Mouse (Mus musculus) skeletal muscle tissue, adult 2 months (tissue): ENCODE measurements around the gene Cog2.
A peak's percentile ranks its signal among the peaks of the same experiment; 100 is the strongest.

Experiments used
- DNase-seq: peaks from one replicate; pipeline ENCODE4 v3.0.0-alpha.2; 2012; ENCODE audit warnings: low read depth, low spot score

The Cog2 gene

GRCm38 (mm10) chr8:124569593-124569992 lies 49.0 kb downstream of the Cog2 start, which contains the start of gene Agt:
TSS of gene Agt (minus strand) at chr8:124569706.
- peak; percentile 94 for DNase-seq

DNA sequence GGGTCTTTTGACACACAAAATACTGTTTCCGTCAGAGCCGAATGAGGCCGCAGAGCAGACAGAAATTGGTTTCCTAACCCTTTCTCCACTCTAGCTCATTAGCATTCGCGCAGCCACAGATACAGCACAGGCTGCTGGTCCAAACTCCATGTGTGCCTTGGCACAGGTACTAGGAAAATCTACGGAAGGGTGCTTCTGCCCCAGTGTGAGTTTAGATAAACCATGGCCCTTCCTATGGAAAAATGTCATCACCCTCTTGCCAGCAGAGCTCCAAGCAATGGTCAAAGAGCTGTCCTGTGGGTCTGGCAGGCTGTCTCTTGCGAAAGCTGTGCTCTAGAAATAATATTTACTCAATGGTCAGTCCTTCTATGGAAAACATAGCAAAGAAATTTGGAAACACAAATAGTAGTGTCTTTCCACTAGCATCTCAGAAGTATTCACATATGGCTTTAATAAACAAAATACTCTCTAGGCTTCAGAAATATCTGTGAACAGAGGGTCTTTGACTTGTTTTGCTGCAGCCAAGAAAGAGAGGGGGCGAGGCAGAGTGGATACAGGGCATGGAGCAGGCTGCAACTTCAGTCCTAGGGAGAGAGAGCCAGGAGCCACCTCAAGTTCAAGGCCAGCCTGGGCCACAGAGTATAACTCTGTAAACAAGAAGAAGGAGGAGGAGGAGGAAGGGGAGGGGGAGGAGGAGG lies 51.3 kb downstream of the Cog2 start:
- DNase-seq: no peak

DNA sequence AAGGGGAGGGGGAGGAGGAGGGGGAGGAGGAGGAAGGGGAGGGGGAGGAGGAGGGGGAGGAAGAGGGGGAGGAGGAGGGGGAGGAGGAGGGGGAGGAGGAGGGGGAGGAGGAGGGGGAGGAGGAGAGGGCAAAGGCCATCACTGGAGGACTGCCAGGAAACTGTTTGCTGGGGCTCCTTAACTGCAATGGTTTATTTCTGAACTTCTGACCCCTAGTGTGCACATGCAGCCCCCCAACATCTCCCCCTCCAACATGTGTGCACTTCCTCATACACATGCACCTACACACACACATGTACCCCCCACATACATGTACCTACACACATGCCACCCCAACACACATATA lies 51.8 kb downstream of the Cog2 start:
- DNase-seq: no peak

DNA sequence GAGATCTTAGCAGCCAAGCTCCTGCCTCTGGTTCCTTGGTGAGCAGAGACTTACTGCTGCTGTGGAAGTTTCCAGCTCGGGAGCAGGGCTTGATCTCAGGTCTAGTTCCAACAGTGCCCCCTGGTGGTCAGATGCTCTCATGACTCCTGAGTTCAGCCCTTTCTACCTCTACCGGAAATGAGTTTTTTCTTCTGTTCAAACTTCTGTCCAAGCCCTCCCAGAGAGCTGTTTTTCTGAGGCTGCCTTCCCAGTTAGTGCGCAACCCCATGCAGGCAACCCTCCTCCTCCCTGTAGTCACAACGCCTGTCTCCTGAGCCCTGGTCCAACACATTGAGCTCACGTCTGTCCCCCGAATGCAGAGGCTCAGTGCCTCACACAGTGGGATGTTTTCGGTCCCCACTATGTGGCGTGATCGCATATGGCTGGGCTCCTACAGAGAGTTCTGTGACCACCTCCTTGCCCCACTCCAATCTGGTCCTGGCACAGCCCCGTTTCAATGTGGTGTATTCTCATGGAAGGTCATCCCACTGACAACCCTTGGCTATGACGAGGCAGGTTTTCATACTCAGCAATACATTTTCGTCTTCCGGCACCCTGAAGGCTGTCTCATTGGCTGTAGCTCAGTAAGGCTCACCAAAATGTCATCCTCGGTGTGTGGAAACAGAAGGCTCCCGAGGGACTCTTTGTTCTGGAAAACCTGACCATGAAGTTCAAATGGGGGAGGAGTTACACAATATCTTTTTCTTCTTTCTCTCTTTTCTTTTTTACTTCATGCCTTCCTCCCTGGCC lies 53.2 kb downstream of the Cog2 start:
- peak; percentile 84 for DNase-seq

DNA sequence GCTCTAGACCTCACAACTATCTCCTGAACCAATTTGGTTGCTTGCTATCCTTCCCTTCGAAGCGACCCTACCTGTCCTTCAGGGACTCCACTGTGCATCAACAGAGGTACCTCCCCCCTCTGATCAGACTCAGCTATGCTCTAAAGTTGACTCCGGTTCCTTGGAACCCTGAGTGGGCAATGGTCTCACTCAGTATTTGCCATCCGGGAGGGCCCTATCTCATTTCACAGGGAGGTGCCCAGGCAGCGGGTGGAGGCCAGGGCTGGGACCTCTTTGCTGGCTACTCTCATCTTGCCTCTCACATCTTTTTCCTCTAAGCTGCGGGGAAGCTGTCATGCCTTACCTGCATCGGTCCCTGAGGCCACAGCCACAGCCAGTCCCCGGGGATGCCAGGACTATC lies 55.2 kb downstream of the Cog2 start, which contains the start of gene Capn9:
Gene Capn9, plus strand, starts transcription at position 301 of the 400 bp plus-strand sequence.
- DNase-seq: no peak

- no peak for DNase-seq
These were observed 56.2 kb downstream of the Cog2 start for GRCm38 (mm10) chr8:124576751-124577150.

- DNase-seq: peak; percentile 54
These were observed 65.3 kb downstream of the Cog2 start for GRCm38 (mm10) chr8:124585718-124586425.

- no peak for DNase-seq
These were observed 66.0 kb downstream of the Cog2 start for GRCm38 (mm10) chr8:124586556-124586955.

DNA sequence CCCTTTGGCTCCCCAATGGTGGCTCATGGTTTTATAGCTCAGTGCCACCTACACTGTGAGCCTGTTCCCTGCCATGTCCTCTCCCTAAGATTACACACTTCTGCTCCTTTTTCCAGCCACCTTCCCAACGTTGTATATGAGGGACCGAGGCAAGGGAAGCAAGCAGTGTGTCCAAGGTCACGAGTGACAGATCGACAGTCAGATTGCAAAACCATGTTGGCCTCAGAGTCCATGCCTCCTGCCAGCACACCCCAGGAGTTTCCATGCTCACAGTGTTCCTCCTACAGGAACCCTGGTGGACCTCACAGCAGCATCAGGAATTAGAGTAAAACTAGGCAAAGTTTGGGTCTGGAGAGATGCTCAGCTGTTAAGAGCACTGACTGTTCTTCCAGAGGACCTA lies 68.8 kb downstream of the Cog2 start:
- peak; percentile 40 for DNase-seq
